Mouse (Mus musculus) heart, adult 18-20 months (tissue): ENCODE data around the gene Fbln5. TPM values are rescaled to one million over a fixed set of nuclear protein-coding genes. Genes with fewer than 3 reads are reported as not detected.
A peak's percentile ranks its signal among the peaks of the same experiment; 100 is the strongest.

Experiments used
- DNase-seq, 2 experiments: peaks; one replicate each; pipeline ENCODE4 v3.0.0; 2021 to 2022; ENCODE audit warnings: mixed read lengths in 1 of 2
- long read RNA-seq, 2 experiments: library from polyadenylated mRNA; stranded (forward); transcript quantifications; one replicate each; pipeline ENCODE4 v2.0.0; 2021
- total RNA-seq, 2 experiments: library from RNA; stranded (reverse); gene quantifications; 2 replicates each; pipeline ENCODE4 v1.2.3; 2021

Fbln5 gene
- 10 to 100 TPM; 20.8 to 23.1 TPM for total RNA-seq
- long read RNA-seq, experiment 1, full-length matches to known transcripts = 17 of 18 reads
- long read RNA-seq, experiment 1, partial matches to known transcripts = 0 of 18 reads
- long read RNA-seq, experiment 1, other reads (novel, unspliced or antisense) = 1 of 18 reads
- long read RNA-seq, experiment 2, full-length matches to known transcripts = 15 of 16 reads
- long read RNA-seq, experiment 2, partial matches to known transcripts = 1 of 16 reads
- long read RNA-seq, experiment 2, other reads (novel, unspliced or antisense) = 0 of 16 reads

GRCm38 (mm10) chr12:101818608-101819370 lies at the start of gene Fbln5:
Gene Fbln5 (minus strand): TSS chr12:101819055.
- DNase-seq = peak; percentile 77 to 78

GRCm38 (mm10) chr12:101862286-101862964 lies 43.6 kb upstream of the Fbln5 start:
- DNase-seq = no peak

- DNase-seq = no peak
These were observed 41.4 kb upstream of the Fbln5 start for GRCm38 (mm10) chr12:101860256-101860655.

GRCm38 (mm10) chr12:101858011-101858410 lies 39.2 kb upstream of the Fbln5 start:
- DNase-seq = no peak

GRCm38 (mm10) chr12:101854336-101854735 lies 35.5 kb upstream of the Fbln5 start:
- DNase-seq = no peak

- DNase-seq = no peak
These were observed 33.1 kb upstream of the Fbln5 start for GRCm38 (mm10) chr12:101851846-101852564.

- peak in 1 of 2 experiments; percentile 29 for DNase-seq
These were observed 32.5 kb upstream of the Fbln5 start for GRCm38 (mm10) chr12:101851314-101851713.

GRCm38 (mm10) chr12:101836546-101837274 lies 17.9 kb upstream of the Fbln5 start:
- no peak for DNase-seq

GRCm38 (mm10) chr12:101834715-101835114 lies 15.9 kb upstream of the Fbln5 start:
- DNase-seq = no peak

GRCm38 (mm10) chr12:101833776-101834175 lies 14.9 kb upstream of the Fbln5 start:
- no peak for DNase-seq

GRCm38 (mm10) chr12:101833115-101833506 lies 14.3 kb upstream of the Fbln5 start:
- no peak for DNase-seq

- no peak for DNase-seq
These were observed 13.6 kb upstream of the Fbln5 start for GRCm38 (mm10) chr12:101832179-101833114.

GRCm38 (mm10) chr12:101831221-101831620 lies 12.4 kb upstream of the Fbln5 start:
- DNase-seq = no peak

- DNase-seq = no peak
These were observed 4.3 kb upstream of the Fbln5 start for GRCm38 (mm10) chr12:101823161-101823560.

- no peak for DNase-seq
These were observed 2.7 kb upstream of the Fbln5 start for GRCm38 (mm10) chr12:101821596-101821995.

- no peak for DNase-seq
These were observed 715 bp upstream of the Fbln5 start for GRCm38 (mm10) chr12:101819570-101819969.

- DNase-seq = no peak
These were observed 628 bp downstream of the Fbln5 start for GRCm38 (mm10) chr12:101818246-101818607.

- DNase-seq = no peak
These were observed 2.0 kb downstream of the Fbln5 start for GRCm38 (mm10) chr12:101816810-101817209.

- no peak for DNase-seq
These were observed 3.1 kb downstream of the Fbln5 start for GRCm38 (mm10) chr12:101815796-101816195.

- no peak for DNase-seq
These were observed 4.4 kb downstream of the Fbln5 start for GRCm38 (mm10) chr12:101814423-101814822.

- DNase-seq = peak in 1 of 2 experiments; percentile 54
These were observed 7.7 kb downstream of the Fbln5 start for GRCm38 (mm10) chr12:101811181-101811580.
